27 mouse cellular contexts compared by ENCODE assay signal in the genomic region with DNA sequence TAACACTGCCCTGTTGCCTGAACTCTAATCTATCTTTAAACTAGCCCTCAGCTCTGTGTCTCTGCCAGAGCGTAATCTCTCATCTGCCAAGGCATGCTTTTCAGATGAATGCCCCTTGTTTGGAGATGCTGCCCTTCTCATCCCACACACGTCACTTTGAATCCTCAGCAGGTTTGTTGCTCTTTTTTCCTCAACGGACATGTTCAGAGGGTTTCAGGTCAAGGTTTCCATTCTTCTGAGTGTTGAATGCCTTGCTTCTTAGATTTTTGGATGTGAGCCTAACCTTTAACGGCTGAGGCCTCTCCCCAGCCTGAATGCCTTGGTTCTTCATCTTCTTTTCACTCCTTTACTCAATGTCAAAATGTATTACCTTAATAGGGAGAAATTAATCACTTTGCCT. TPM values are rescaled to one million over a fixed set of nuclear protein-coding genes. Genes with fewer than 3 reads are reported as not detected.
DNase-seq lines count a peak whose midpoint lies in the region; ATAC-seq and TF ChIP-seq lines count a peak whose summit lies in the region.
"Had no signal": no experiment of that assay in that cellular context is flagged by ENCODE, and none has a peak within 500 bp of the region (broad histone marks: within the 10 kb centered on the region; RNA-seq: fewer than 3 reads in every experiment).

No protein-coding gene starts in this region.

- H3K4me1 ChIP-seq in midbrain, embryonic 11.5 days (ENCODE audit: control insufficient read depth, insufficient read depth, low read length): no peaks in the 10 kb centered on the region; the same call in 1 of the 2 replicates
- H3K4me1 ChIP-seq in midbrain, embryonic 15.5 days: no peaks in the 10 kb centered on the region
- H3K4me1 ChIP-seq in forebrain, postnatal 0 days (ENCODE audit: insufficient read depth): no peaks in the 10 kb centered on the region
- H3K4me1 ChIP-seq: forebrain, embryonic 15.5 days; heart, embryonic 13.5 days; limb, embryonic 13.5 days; midbrain, embryonic 12.5 days; neural tube, embryonic 15.5 days had no signal

- no peaks in the 10 kb centered on the region for H3K36me3 ChIP-seq in midbrain, embryonic 11.5 days (ENCODE audit: control insufficient read depth, insufficient read depth, low read length)
- H3K36me3 ChIP-seq in midbrain, embryonic 15.5 days (replicated peaks): no peaks in the 10 kb centered on the region
- no peaks in the 10 kb centered on the region for H3K36me3 ChIP-seq in forebrain, postnatal 0 days (ENCODE audit: insufficient read depth)
- H3K36me3 ChIP-seq: embryonic facial prominence, embryonic 12.5 days; forebrain, embryonic 10.5 days; forebrain, embryonic 15.5 days; heart, embryonic 13.5 days; hindbrain, embryonic 13.5 days; limb, embryonic 13.5 days; midbrain, embryonic 12.5 days; neural tube, embryonic 15.5 days had no signal

- H3K4me2 ChIP-seq in midbrain, embryonic 11.5 days: no peak overlapping the region
- H3K4me2 ChIP-seq in midbrain, embryonic 15.5 days: no peak overlapping the region
- H3K4me2 ChIP-seq in forebrain, postnatal 0 days (ENCODE audit: low read depth): no peak overlapping the region
- H3K4me2 ChIP-seq: embryonic facial prominence, embryonic 12.5 days; forebrain, embryonic 15.5 days; heart, embryonic 13.5 days; hindbrain, embryonic 13.5 days; limb, embryonic 13.5 days; liver, embryonic 11.5 days; midbrain, embryonic 12.5 days; neural tube, embryonic 15.5 days had no signal

- DNase-seq in gastrocnemius, adult 2 months: no peak
- DNase-seq in gastrocnemius, adult 8-10 months (ENCODE audit: low spot score in 2 of 2): no peak
- peak; percentile 81 for DNase-seq in midbrain, embryonic 11.5 days (ENCODE audit: low spot score, missing footprints)
- DNase-seq in embryo, embryonic 10.5 days (ENCODE audit: low spot score): peak; percentile 30
- no peak for DNase-seq in ovary, postnatal 14 days (ENCODE audit: low spot score)
- no peak for DNase-seq in forebrain, postnatal 0 days
- DNase-seq: adrenal gland, postnatal 14 days; cerebellum, adult 11-12 months; cerebellum, adult 9-11 months; gastrocnemius, postnatal 10 days; heart, postnatal 10 days; kidney, adult 8-10 months; kidney, postnatal 4 days; lung, postnatal 14 days; thymus, postnatal 14 days had no signal

- intact Hi-C loops in gastrocnemius, adult 2 months (cut with DNase I): no loop called here

- H3K9ac ChIP-seq in midbrain, embryonic 11.5 days (ENCODE audit: low read length): no peak overlapping the region
- H3K9ac ChIP-seq in midbrain, embryonic 15.5 days: no peak overlapping the region
- no peak overlapping the region for H3K9ac ChIP-seq in forebrain, postnatal 0 days
- H3K9ac ChIP-seq: embryonic facial prominence, embryonic 12.5 days; forebrain, embryonic 15.5 days; heart, embryonic 13.5 days; hindbrain, embryonic 13.5 days; limb, embryonic 13.5 days; midbrain, embryonic 12.5 days; neural tube, embryonic 15.5 days had no signal

- no peak for TF ChIP-seq CTCF in gastrocnemius, adult 2 months (IDR thresholded peaks at IDR 0.05)
- no peak for TF ChIP-seq CTCF in forebrain, postnatal 0 days (IDR thresholded peaks at IDR 0.05; ENCODE audit: low read depth)

- no peak for ATAC-seq in midbrain, embryonic 11.5 days (ENCODE audit: low FRiP score)
- ATAC-seq in midbrain, embryonic 15.5 days (replicated peaks): no peak
- no peak for ATAC-seq in forebrain, postnatal 0 days
- ATAC-seq: forebrain, embryonic 15.5 days; intestine, embryonic 16.5 days had no signal

- no peaks in the 10 kb centered on the region for H3K27me3 ChIP-seq in midbrain, embryonic 11.5 days (ENCODE audit: control insufficient read depth, insufficient read depth, low read length)
- H3K27me3 ChIP-seq in midbrain, embryonic 15.5 days (replicated peaks): no peaks in the 10 kb centered on the region
- no peaks in the 10 kb centered on the region for H3K27me3 ChIP-seq in forebrain, postnatal 0 days (ENCODE audit: insufficient read depth, low read length)
- H3K27me3 ChIP-seq: embryonic facial prominence, embryonic 12.5 days; forebrain, embryonic 15.5 days; heart, embryonic 13.5 days; hindbrain, embryonic 13.5 days; limb, embryonic 13.5 days; midbrain, embryonic 12.5 days; neural tube, embryonic 15.5 days had no signal

- no peak overlapping the region for H3K4me3 ChIP-seq in gastrocnemius, adult 2 months
- no peak overlapping the region for H3K4me3 ChIP-seq in midbrain, embryonic 11.5 days (ENCODE audit: low read depth, low read length)
- no peak overlapping the region for H3K4me3 ChIP-seq in midbrain, embryonic 15.5 days
- H3K4me3 ChIP-seq in forebrain, postnatal 0 days (ENCODE audit: low read depth, low read length): no peak overlapping the region
- H3K4me3 ChIP-seq: embryonic facial prominence, embryonic 12.5 days; forebrain, embryonic 10.5 days; forebrain, embryonic 15.5 days; heart, embryonic 13.5 days; hindbrain, embryonic 13.5 days; limb, embryonic 13.5 days; midbrain, embryonic 12.5 days; neural tube, embryonic 15.5 days had no signal

- no peaks in the 10 kb centered on the region for H3K9me3 ChIP-seq in midbrain, embryonic 11.5 days (ENCODE audit: control insufficient read depth, low read length)
- H3K9me3 ChIP-seq in midbrain, embryonic 15.5 days: no peaks in the 10 kb centered on the region
- no peaks in the 10 kb centered on the region for H3K9me3 ChIP-seq in forebrain, postnatal 0 days (ENCODE audit: low read length)
- H3K9me3 ChIP-seq: embryonic facial prominence, embryonic 12.5 days; forebrain, embryonic 10.5 days; forebrain, embryonic 15.5 days; heart, embryonic 13.5 days; hindbrain, embryonic 13.5 days; limb, embryonic 13.5 days; midbrain, embryonic 12.5 days; neural tube, embryonic 15.5 days had no signal

- H3K27ac ChIP-seq in gastrocnemius, adult 2 months: peak overlapping the region; percentile 24; the same call in 1 of the 2 replicates
- no peak overlapping the region for H3K27ac ChIP-seq in midbrain, embryonic 11.5 days (ENCODE audit: low read depth, low read length)
- H3K27ac ChIP-seq in midbrain, embryonic 15.5 days: no peak overlapping the region
- no peak overlapping the region for H3K27ac ChIP-seq in forebrain, postnatal 0 days (ENCODE audit: low read depth, low read length)
- H3K27ac ChIP-seq: embryonic facial prominence, embryonic 12.5 days; forebrain, embryonic 10.5 days; forebrain, embryonic 15.5 days; heart, embryonic 13.5 days; hindbrain, embryonic 13.5 days; kidney, postnatal 0 days; limb, embryonic 13.5 days; midbrain, embryonic 12.5 days; neural tube, embryonic 15.5 days had no signal

- 41% methylated on average over 4 of the region's 4 CpGs for WGBS in midbrain, embryonic 11.5 days
- WGBS in midbrain, embryonic 15.5 days: 30% methylated on average over 4 of the region's 4 CpGs
- WGBS in forebrain, postnatal 0 days: 29% methylated on average over 4 of the region's 4 CpGs

RNA-seq across cellular contexts. Expression of gene Aldh1a1, which starts 16.1 kb away (rescaled TPM):
- 100 to 1,000 TPM in 1 of 2 experiments, 10 to 100 TPM in 1; 86.6 to 180 TPM for total RNA-seq in gastrocnemius, adult 2 months (2021)
- 100 to 1,000 TPM; 149 to 198 (median 165) TPM for total RNA-seq in gastrocnemius, adult 8-10 months (2022)
- 0.33 and 0.81 TPM in 2 replicates for polyA plus RNA-seq in midbrain, embryonic 11.5 days (2014; fragmentation: Nextera tagmentation; extraction: Ambion mirVana)
- polyA plus RNA-seq in midbrain, embryonic 15.5 days (2015; fragmentation: Nextera tagmentation; extraction: Ambion mirVana): 16.3 and 17.4 TPM in 2 replicates
- total RNA-seq in forebrain, postnatal 0 days (2014; rRNA removed): 3.4 and 7.2 TPM in 2 replicates
- polyA plus RNA-seq in forebrain, postnatal 0 days (2015; fragmentation: Nextera tagmentation; extraction: Ambion mirVana): 3.0 and 3.2 TPM in 2 replicates

Comparison
In these comparisons a context has a peak if more than half of its experiments do, and no peak if none do; other contexts are left out.
1. DNase-seq: peak in midbrain, embryonic 11.5 days (single experiment) and embryo, embryonic 10.5 days (single experiment); none in gastrocnemius, adult 2 months (single experiment), gastrocnemius, adult 8-10 months (0 of 2), ovary, postnatal 14 days (single experiment) and forebrain, postnatal 0 days (single experiment).
2. RNA of gene Aldh1a1, which starts 16.1 kb away (total RNA-seq): 86.6 to 180 TPM in gastrocnemius, adult 2 months and 149 to 198 TPM in gastrocnemius, adult 8-10 months; 3.4 to 7.2 TPM in forebrain, postnatal 0 days; every median in the first group is over 10 times any median in the second.